Mouse (Mus musculus) intestine, postnatal 0 days (tissue): ENCODE measurements at regions not wholly inside any gene's neighbourhood (a gene's known extent, or its start where the extent isn't known, plus 50 kb on each side); places are given as distances from the start of the nearest gene placed in this dataset.

Experiments
- ATAC-seq: fragments of 200-750 bp; cut with Nextera tagmentation; 2 replicates; pipeline ENCODE4 v1.8.0; 2017; ENCODE audit warnings: mild to moderate bottlenecking, moderate TSS enrichment, moderate library complexity
- H3K27ac ChIP-seq: fragments of 300-500 bp; sonication (generic); 2 replicates; pipeline ENCODE4 v1.5.1; 2014; ENCODE audit warnings: mild to moderate bottlenecking, low read depth, low read length, moderate library complexity
- H3K27me3 ChIP-seq: fragments of 300-500 bp; sonication (generic); replicated peaks from 2 replicates; pipeline ENCODE4 v1.6.1; 2014; ENCODE audit warnings: low read length, mixed read lengths; ENCODE audit not compliant: control insufficient read depth, insufficient read depth
- H3K36me3 ChIP-seq: fragments of 300-500 bp; sonication (generic); 2 replicates; pipeline ENCODE4 v1.6.1; 2014; ENCODE audit warnings: mild to moderate bottlenecking, moderate library complexity; ENCODE audit not compliant: control insufficient read depth, insufficient read depth
- H3K4me1 ChIP-seq: fragments of 300-500 bp; sonication (generic); replicated peaks from 2 replicates; pipeline ENCODE4 v1.6.1; 2014; ENCODE audit warnings: antibody characterized with exemption, low read length, mixed read lengths; ENCODE audit not compliant: control insufficient read depth, insufficient read depth
- H3K4me2 ChIP-seq: fragments of 300-500 bp; sonication (generic); replicated peaks from 2 replicates; pipeline ENCODE4 v1.6.1; 2014; ENCODE audit warnings: low read depth, mild to moderate bottlenecking, moderate library complexity
- H3K4me3 ChIP-seq: fragments of 300-500 bp; sonication (generic); 2 replicates; pipeline ENCODE4 v1.5.1; 2014; ENCODE audit warnings: low read depth, low read length
- H3K9ac ChIP-seq: fragments of 300-500 bp; sonication (generic); 2 replicates; pipeline ENCODE4 v1.6.1; 2014; ENCODE audit warnings: mild to moderate bottlenecking, low read depth, low read length
- H3K9me3 ChIP-seq: fragments of 300-500 bp; sonication (generic); 2 replicates; pipeline ENCODE4 v1.6.1; 2016; ENCODE audit warnings: mixed run types; ENCODE audit not compliant: control insufficient read depth
- CTCF ChIP-seq: sonication (generic); IDR thresholded peaks from 2 replicates; pipeline ENCODE4 v1.5.1; 2016; ENCODE audit warnings: low read depth, mild to moderate bottlenecking, control low read depth, antibody characterized with exemption, moderate library complexity
- WGBS: fragments of 180-500 bp; shearing (Covaris S2); extraction: QIAGEN DNeasy Blood & Tissue Kit; methylation state at CpG from one replicate; pipeline ENCODE4 v1.1.7; 2014; 5-methylcytosine and 5-hydroxymethylcytosine counted together

- no peak overlapping the region for H3K4me2 ChIP-seq
- no peaks in the 10 kb centered on the region for H3K36me3 ChIP-seq
- 45% methylated on average over 5 of the region's 5 CpGs for WGBS
Measured at GRCm38 (mm10) chr9:24903706-24904105, 129.6 kb upstream of the Tbx20 start.

GRCm38 (mm10) chr9:24909086-24909979, 135.2 kb upstream of the Tbx20 start:
- Histone ChIP-seq H3K9me3 (no peaks in the 10 kb centered on the region), H3K4me1 (no peaks in the 10 kb centered on the region), H3K4me3 (no peak overlapping the region), H3K27me3 (no peaks in the 10 kb centered on the region), H3K9ac (no peak overlapping the region), H3K36me3 (no peaks in the 10 kb centered on the region), H3K27ac (no peak overlapping the region), H3K4me2 (no peak overlapping the region)
- WGBS = 53% methylated on average over 8 of the region's 8 CpGs
- no peak for ATAC-seq
- TF ChIP-seq CTCF = no peak

More at GRCm38 (mm10) chr9:24903706-24904105, 129.6 kb upstream of the Tbx20 start:
- Histone ChIP-seq H3K27ac (no peak overlapping the region), H3K4me3 (no peak overlapping the region), H3K9ac (no peak overlapping the region), H3K27me3 (no peaks in the 10 kb centered on the region), H3K4me1 (no peaks in the 10 kb centered on the region), H3K9me3 (no peaks in the 10 kb centered on the region)
- no peak for TF ChIP-seq CTCF
- ATAC-seq = no peak

DNA sequence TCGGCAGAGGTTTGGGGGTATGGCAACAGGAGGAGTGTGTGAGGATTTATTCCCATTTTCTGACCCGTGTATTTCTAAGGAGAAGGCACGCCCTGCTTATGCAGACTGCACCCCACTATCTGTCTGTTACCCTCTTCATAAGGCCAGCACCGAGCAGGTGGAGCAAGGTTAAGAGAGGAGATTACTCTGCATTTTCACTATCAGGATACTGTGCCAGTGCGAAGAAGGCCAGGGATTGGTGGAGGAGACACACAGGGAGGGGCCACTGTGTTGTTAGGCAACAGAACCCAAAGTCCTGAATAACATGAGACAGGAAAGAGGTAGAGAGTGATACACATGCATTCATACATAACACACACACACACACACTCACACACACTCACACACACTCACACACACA, 136.6 kb upstream of the Tbx20 start:
- H3K4me1 ChIP-seq = no peaks in the 10 kb centered on the region
- H3K9ac ChIP-seq = no peak overlapping the region
- H3K9me3 ChIP-seq = no peaks in the 10 kb centered on the region
- 57% methylated on average over 5 of the region's 5 CpGs for WGBS
- no peak overlapping the region for H3K4me2 ChIP-seq
- H3K4me3 ChIP-seq = no peak overlapping the region
- ATAC-seq = peak; percentile 59; the same call in 1 of the 2 replicates
- H3K27me3 ChIP-seq = no peaks in the 10 kb centered on the region
- no peak for TF ChIP-seq CTCF
- H3K36me3 ChIP-seq = no peaks in the 10 kb centered on the region
- no peak overlapping the region for H3K27ac ChIP-seq

- no peaks in the 10 kb centered on the region for H3K36me3 ChIP-seq
- H3K27ac ChIP-seq = no peak overlapping the region
- no peak overlapping the region for H3K4me3 ChIP-seq
- ATAC-seq = no peak
- H3K4me2 ChIP-seq = no peak overlapping the region
- TF ChIP-seq CTCF = no peak
- no peaks in the 10 kb centered on the region for H3K9me3 ChIP-seq
- no peaks in the 10 kb centered on the region for H3K27me3 ChIP-seq
- H3K4me1 ChIP-seq = no peaks in the 10 kb centered on the region
- 80% methylated on average over 9 of the region's 9 CpGs for WGBS
- H3K9ac ChIP-seq = no peak overlapping the region
Measured at GRCm38 (mm10) chr9:24920031-24920445, 145.9 kb upstream of the Tbx20 start.

DNA sequence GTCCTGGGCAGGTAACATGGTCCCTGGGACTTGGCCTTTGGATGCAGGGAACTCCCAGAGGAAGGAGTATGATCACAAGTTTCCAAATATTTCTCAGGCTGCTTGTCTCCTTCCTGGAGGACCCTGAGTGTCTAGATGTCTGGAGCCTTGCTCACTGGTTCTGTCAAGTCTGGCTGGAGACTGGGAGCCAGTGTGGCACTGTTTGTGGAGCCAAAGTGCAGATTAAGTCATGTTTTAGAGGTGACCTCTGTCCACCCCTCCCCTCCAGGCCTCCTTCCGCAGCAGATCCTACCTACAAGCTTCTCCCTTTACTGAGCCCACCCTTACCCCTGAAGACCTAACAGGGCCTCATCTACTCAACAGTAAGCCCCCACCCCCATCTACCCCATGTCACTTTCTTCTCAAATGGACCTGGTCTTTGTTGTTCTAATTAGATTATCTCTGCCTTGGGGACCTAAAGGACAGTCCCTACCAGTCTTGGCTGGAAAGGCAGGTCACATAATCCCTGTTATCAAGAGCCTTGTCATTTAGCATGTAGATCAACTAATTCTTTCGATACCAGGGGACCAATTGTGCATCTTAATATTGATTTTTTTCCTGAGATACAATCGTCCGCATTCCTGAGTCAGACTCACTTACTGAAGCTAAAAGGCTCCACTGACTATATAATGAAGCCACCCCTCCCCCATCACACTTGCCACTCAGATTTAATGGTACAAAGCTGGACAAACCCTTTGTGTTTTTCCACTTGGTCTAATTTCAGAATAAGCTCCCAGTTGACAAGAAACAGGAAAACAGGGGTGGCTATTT, 148.2 kb upstream of the Tbx20 start:
- 58% methylated on average over 4 of the region's 4 CpGs for WGBS
- no peak for TF ChIP-seq CTCF
- H3K9ac ChIP-seq = no peak overlapping the region

DNA sequence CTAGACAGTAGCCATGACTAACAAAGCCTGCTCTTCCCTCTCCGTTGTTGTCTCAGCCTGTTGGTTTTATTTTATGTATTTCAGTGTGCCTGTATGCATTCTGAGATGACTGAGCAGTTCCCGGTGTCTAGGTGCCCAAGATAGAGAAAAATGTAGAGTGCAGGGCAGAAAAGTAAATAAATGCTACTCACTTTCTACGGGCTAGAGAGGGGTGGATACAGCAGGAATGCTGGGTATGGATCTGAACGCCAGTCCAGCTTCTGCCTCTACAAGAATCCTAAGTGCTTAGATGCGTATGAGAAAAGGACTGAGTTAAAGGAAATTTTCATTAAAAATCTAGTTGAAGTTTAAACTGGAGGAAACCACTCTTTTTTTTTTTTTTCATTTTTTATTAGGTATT, 149.4 kb upstream of the Tbx20 start:
- Histone ChIP-seq H3K4me3 (no peak overlapping the region), H3K27ac (no peak overlapping the region), H3K4me1 (no peaks in the 10 kb centered on the region), H3K27me3 (no peaks in the 10 kb centered on the region), H3K4me2 (no peak overlapping the region), H3K9me3 (no peaks in the 10 kb centered on the region), H3K9ac (no peak overlapping the region), H3K36me3 (no peaks in the 10 kb centered on the region)
- ATAC-seq = no peak
- no peak for TF ChIP-seq CTCF
- 62% methylated on average over 5 of the region's 5 CpGs for WGBS

More for the DNA sequence above, 148.2 kb upstream of the Tbx20 start:
- no peak overlapping the region for H3K4me2 ChIP-seq
- H3K27ac ChIP-seq = no peak overlapping the region
- ATAC-seq = no peak
- no peaks in the 10 kb centered on the region for H3K36me3 ChIP-seq
- no peaks in the 10 kb centered on the region for H3K9me3 ChIP-seq
- no peaks in the 10 kb centered on the region for H3K4me1 ChIP-seq
- H3K27me3 ChIP-seq = no peaks in the 10 kb centered on the region
- no peak overlapping the region for H3K4me3 ChIP-seq
